Mouse (Mus musculus) monocyte, adult 2 months (primary cell): Measurements from ENCODE around the gene Xrn1.
A peak's percentile ranks its signal among the peaks of the same experiment; 100 is the strongest.
"Not testable (repeated sequence)": the region's sequence is repeated elsewhere in the genome, so short reads cannot be mapped to it uniquely, and the experiment has no call there.

ENCODE experiments used
- DNase-seq, 2 experiments: peaks; one replicate each; pipeline ENCODE4 v3.0.0; 2022; ENCODE audit warnings: low spot score in 2 of 2, low read depth in 1 of 2

Xrn1 gene

GRCm38 (mm10) chr9:95954585-95955461, at the start of gene Xrn1:
Gene Xrn1 (plus strand): TSS chr9:95954760.
- DNase-seq, result peak; percentile 73 to 86

- no peak for DNase-seq
Observed at GRCm38 (mm10) chr9:95932855-95933254, 21.7 kb upstream of the Xrn1 start.

DNA sequence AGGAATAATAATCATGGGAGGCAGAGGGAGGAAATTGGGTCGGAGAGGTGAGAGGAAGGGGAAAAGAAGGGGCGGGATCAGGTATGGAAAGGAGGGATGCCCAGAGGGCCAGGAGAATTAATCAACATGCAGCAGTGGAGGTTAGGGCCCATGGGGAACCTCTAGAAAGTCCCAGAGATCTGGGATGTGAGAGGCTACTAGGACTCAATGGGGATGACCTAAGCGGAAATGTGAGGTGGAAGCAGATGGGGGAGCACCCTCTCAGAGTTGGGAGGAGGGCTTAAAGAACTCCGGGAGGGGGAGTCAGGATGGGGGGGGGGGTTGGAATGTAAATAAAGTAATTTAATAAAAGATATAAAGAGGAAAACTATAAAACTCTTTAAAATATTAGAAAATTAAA, 902 bp upstream of the Xrn1 start:
- DNase-seq, result no peak

- no peak for DNase-seq
Observed at GRCm38 (mm10) chr9:95954226-95954584, 355 bp upstream of the Xrn1 start.

- no peak for DNase-seq
Observed at GRCm38 (mm10) chr9:95957611-95958010, 3.1 kb downstream of the Xrn1 start.

DNA sequence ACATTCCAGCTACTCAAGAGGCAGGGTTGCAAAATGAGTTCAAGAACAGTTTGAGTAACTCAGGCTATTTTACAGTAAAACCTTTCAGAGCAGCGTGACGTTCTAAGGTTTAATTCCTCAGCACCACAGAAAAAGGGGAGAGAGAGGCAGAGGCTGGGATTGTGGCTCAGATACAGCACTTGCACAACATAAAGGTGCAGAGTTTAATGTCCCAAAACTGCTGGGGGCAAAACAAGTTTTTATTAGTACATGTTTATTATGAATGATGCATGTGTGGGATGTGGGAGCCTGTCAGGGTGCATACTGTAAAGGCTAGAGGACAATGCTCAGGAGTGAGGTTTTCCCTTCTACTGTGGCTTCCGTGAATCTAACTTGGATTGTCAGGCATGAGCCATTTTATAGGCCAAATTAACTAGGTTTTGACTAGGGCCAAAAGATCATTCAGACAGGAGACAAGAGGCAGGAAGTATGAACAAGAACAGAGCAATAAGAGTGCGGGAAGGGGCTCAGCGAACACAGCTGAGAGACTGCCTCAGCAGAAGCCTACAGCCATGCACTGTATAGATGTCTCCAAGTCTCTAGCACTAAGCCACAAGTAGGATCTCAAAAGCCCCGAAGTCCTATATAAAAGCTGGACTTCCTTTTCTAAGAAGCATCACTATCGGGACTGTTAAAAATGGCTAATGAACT, 3.6 kb downstream of the Xrn1 start:
- no peak for DNase-seq

GRCm38 (mm10) chr9:95958731-95959105, 4.2 kb downstream of the Xrn1 start:
- not testable (repeated sequence) for DNase-seq

DNA sequence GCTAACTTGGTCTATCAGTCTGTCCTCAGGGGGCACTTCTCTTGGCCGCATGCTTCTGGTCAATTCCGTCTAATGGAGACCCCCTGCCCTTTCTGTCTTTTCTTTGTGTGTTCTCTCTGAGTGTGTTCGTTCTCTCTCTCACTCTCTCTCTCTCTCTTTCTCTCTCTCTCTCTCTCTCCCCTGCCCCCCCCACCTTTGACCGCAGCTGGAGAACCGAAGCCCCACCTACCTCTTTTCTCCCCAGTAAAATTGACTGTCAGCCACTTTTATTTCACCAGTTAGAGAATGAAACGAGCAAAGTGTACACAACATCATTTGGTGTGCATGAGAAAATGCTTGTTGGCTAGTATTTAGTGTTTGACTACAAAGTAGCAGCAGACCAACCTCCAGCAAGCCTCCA, 4.7 kb downstream of the Xrn1 start:
- DNase-seq, result no peak

GRCm38 (mm10) chr9:95959732-95960428, 5.3 kb downstream of the Xrn1 start:
- no peak for DNase-seq

DNA sequence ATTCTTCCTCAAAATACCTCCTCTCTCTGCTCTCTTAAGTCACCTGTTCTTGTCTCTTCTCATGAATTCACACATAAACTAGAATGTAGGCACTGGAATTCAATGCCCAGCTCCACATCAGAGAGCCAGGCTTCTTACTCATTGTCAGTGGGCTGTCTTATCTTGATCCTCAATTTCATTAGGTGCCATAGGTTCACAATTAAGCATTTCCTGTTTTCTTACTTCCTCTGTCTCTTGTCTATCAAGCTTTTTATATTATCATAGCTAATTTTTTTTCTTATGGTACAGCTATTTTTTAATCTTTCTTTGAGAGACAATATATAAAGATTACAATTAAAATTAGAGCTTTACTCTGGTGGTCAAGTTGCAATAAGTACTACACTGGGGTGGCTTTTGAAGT, 6.5 kb downstream of the Xrn1 start:
- DNase-seq, result no peak

DNA sequence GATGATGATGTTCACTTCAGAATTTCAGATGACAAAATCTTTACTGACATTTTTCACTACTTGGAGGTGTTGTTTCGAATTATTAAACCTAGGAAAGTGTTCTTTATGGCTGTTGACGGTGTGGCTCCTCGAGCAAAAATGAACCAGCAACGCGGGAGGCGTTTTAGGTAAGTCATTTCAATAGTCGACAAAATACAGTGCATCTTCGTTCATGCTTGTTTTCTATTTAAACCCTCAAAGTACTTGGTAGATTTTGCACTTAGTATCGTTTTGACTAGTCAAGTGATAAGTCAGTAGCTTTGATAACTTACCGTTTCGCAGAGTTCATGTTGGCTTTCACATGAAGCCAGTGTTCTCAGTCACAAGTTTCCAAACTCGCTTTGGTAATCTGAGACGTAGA, 9.5 kb downstream of the Xrn1 start:
- no peak for DNase-seq

DNA sequence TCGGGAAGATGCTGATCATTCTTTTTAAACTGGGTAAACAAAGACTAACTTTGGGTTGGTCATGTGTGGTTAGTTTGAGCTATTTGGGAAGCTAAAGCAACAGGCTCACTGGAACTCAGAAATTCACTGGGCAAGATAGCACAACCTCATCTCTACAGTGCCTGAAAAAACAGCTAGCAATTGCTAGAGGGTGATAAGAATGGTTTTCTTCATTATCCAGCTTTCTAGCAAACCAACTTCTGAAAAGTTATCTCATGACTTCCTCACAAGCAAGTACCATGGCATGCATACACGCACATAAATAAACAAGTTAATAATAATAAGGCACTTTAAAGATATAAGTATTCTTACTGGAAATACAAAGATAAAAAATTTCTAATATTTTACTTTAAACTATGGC, 23.7 kb downstream of the Xrn1 start:
- no peak for DNase-seq

- no peak for DNase-seq
Observed at GRCm38 (mm10) chr9:95979896-95980295, 25.3 kb downstream of the Xrn1 start.

- no peak for DNase-seq
Observed at GRCm38 (mm10) chr9:95992255-95992654, 37.7 kb downstream of the Xrn1 start.

- no peak for DNase-seq
Observed at GRCm38 (mm10) chr9:96004455-96004854, 49.9 kb downstream of the Xrn1 start.

GRCm38 (mm10) chr9:96010664-96011063, 56.1 kb downstream of the Xrn1 start:
- no peak for DNase-seq

- DNase-seq, result peak; percentile 7 to 10
Observed at GRCm38 (mm10) chr9:96023921-96024320, 69.4 kb downstream of the Xrn1 start.

DNA sequence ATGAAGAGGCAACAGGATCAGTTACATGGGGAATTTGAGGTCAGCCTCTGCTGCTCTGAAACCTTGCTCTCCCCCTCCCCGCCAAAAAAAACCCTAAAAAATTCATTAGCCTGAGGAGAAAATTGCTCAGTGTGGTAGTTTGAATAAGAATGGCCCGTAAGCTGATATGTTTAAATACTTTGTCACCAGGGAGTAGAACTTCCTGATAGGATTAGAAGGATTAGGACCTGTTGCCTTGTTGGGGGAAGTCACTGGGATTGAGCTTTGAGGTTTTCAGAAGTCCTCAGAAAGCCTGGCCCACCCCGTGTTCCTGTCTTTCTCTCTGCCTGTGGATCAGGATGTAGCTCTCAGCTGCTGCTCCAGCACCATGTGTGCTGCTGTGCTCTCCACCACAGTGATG, 73.4 kb downstream of the Xrn1 start:
- no peak for DNase-seq

DNA sequence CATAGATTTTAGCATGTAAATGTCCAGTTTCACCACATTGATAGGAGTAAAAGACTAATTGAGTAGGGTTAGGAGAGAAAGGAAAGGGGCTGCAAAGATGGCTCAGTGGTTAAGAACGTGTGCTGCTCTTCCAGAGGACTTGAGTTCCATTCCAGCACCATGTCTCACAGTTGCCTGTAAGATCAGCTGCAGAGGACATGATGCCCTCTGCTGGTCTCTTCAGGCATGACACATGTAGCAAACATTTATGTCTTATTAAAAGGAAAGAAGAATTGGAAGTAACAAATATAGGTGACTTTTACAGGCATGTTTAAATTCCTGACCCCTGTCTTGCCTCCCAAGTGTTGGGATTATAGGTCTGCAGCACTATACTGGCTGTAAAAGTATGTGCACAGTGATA, 74.3 kb downstream of the Xrn1 start:
- no peak for DNase-seq

GRCm38 (mm10) chr9:96029886-96030285, 75.3 kb downstream of the Xrn1 start:
- DNase-seq, result no peak

DNA sequence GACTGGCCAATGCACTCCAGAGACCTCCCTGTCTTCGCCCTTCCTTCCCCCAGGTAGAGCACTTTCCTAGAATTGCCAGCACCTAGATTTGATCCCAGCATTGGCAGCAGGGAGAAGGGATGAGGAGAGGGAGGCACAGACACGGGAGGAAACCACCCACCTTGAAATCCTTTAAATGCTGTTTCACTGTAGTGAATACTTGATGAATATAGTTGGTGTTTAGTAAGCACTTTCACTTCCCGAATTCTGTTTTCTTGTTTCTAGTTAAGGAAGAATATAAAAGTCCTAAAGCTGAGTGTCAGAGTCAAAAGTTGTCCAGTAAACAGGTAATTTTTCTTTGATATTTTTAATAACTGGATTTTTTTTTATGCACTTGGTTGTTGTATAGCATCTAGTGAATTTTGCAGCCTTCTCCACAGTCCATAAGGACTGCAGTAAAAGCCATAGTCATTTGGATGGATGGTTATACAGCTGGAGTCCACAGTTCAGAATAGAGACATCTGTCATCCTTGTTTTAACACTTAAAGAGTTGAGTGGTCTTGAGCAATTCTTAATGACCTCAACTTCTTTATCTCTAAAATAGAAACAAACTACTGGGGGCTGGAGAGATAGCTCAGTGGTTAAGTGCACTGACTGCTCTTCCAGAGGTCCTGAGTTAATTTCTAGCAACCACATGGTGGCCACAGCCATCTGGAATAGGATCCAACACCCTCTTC, 81.0 kb downstream of the Xrn1 start:
- DNase-seq, result no peak
